Mouse (Mus musculus) ES-Bruce4 (cell line): ENCODE measurements around the gene Greb1.

Experiments used
- CTCF ChIP-seq: IDR thresholded peaks from one replicate; pipeline ENCODE4 v1.8.1; 2011; ENCODE audit warnings: low read depth, low read length
- EP300 ChIP-seq: IDR thresholded peaks from 2 replicates; pipeline ENCODE4 v1.6.1; 2011; ENCODE audit warnings: low read depth, low read length; ENCODE audit not compliant: insufficient read depth
- POLR2A ChIP-seq: IDR thresholded peaks from one replicate; pipeline ENCODE4 v1.8.1; 2011; ENCODE audit warnings: low read length; ENCODE audit not compliant: insufficient read depth

- no peak for TF ChIP-seq CTCF
- TF ChIP-seq EP300, result no peak
- TF ChIP-seq POLR2A, result no peak
These were observed 160.6 kb downstream of the Greb1 start for GRCm38 (mm10) chr12:16640075-16640474.
